Mouse (Mus musculus): ENCODE data around the gene Brsk1.
A peak's percentile ranks its signal among the peaks of the same experiment; 100 is the strongest.

- TF ChIP-seq CTCF (IDR thresholded peaks at IDR 0.05; ENCODE audit: insufficient read depth, low read length): no peak
- TF ChIP-seq POLR2A (IDR thresholded peaks at IDR 0.05; ENCODE audit: borderline replicate concordance, extremely low read depth, low read depth, low read length): peak; percentile 45; the same call in 1 of the 2 replicates
Observed at GRCm38 (mm10) chr7:4741151-4741550, 50.7 kb downstream of the Brsk1 start.

All from lung, adult 2 months (tissue).